Mouse (Mus musculus) small intestine, adult 2 months (tissue): ENCODE measurements around the gene Pip4k2b.

Experiments
- CTCF ChIP-seq: fragments of 200-500 bp; IDR thresholded peaks from 2 replicates; pipeline ENCODE4 v1.5.1; 2012; ENCODE audit warnings: low read depth, mild to moderate bottlenecking, control low read depth, inconsistent platforms, low read length, moderate library complexity, mixed read lengths; ENCODE audit not compliant: insufficient replicate concordance, insufficient read length; ENCODE audit errors: extremely low read depth
- POLR2A ChIP-seq: fragments of 200-500 bp; IDR thresholded peaks from 2 replicates; pipeline ENCODE4 v1.6.1; 2012; ENCODE audit warnings: low read depth, mild to moderate bottlenecking, control low read depth, inconsistent platforms, low read length, moderate library complexity

DNA sequence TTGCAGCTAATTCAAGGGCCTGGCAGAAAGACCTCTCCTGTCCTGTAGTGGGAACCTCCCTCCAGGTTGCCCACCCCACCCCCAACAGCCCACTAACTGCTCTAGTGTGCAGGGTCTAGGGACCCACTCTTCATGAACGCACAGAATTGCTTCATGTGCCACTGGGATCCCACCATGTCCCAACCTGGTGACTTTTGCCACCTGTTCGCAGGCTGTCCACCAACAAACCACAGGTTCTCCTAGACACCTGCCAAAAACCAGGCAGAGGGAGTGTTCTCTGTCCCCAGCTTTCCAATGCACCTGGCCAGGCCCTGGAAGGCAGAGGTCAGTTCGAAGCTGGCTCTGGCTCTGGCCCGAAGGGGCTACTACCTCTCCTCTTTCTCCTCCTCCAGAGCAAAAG, 50.1 kb downstream of the Pip4k2b start:
- TF ChIP-seq CTCF (no peak), POLR2A (no peak)
